Mouse (Mus musculus) spleen, adult 2 months (tissue): Measurements from ENCODE around the gene Tubg2.

Experiments used
- CTCF ChIP-seq: fragments of 200-500 bp; IDR thresholded peaks from 2 replicates; pipeline ENCODE4 v1.5.1; 2011; ENCODE audit warnings: mild to moderate bottlenecking, inconsistent platforms; ENCODE audit not compliant: insufficient read depth, insufficient read length, insufficient replicate concordance; ENCODE audit errors: extremely low read depth
- POLR2A ChIP-seq: fragments of 200-500 bp; IDR thresholded peaks from 2 replicates; pipeline ENCODE4 v1.6.1; 2011; ENCODE audit warnings: low read depth, low read length, inconsistent platforms

- TF ChIP-seq POLR2A: no peak
- no peak for TF ChIP-seq CTCF
Observed at GRCm38 (mm10) chr11:101115564-101115963, 40.1 kb upstream of the Tubg2 start.
